Mouse (Mus musculus) liver, embryonic 14.5 days (tissue): ENCODE data around the gene Fgfr3.

Source experiments
- CTCF ChIP-seq: IDR thresholded peaks from 2 replicates; pipeline ENCODE4 v1.5.1; 2016; ENCODE audit warnings: antibody characterized with exemption, low read depth, control low read depth
- EP300 ChIP-seq: IDR thresholded peaks from 2 replicates; pipeline ENCODE4 v1.6.1; 2016; ENCODE audit warnings: antibody characterized with exemption, low read depth

GRCm38 (mm10) chr5:33782999-33783390 lies 61.5 kb downstream of the Fgfr3 start:
- TF ChIP-seq CTCF (no peak), EP300 (no peak)
